Mouse (Mus musculus): Measurements from ENCODE around the gene Itpkc.

The Itpkc gene

DNA sequence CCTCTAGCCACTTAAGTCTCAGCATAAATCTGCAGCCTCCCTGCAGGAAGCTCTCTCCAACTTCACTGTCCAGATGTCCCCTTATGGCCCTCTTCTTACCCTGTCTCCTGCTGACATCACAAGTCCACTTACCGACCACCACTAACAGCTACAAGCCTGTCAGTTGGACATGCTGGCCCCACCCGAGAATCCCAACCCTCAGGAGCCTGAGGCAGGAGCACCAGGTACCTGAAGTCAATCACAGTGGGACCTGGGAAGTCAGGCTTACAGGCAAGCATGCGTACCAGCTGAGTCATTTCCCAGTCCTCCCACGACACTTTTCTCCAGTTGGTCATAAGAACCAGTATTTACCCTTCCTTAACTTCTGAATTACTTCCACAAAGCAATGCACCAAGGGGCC, 34.7 kb downstream of the Itpkc start:
- DNase-seq (ENCODE audit: low read depth, low spot score), result no peak

DNA sequence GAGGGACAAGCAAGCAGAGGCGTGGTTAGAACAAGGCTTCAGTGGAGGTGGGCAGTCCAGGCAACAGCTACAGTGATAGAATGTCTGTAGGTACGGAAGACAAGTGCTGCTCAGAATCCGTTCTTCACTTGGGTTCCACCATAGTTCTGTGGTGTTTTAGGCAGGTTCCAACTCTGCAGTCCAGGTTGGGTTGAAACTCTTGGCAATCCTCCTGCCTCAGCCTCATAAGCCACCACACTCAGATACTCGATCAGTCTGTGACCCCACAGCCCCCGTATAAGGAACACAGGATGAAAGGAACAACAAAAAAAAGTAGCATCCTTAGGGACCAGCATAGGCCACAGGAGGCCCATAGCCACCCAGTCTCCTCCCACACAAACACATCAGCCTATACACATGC, 36.0 kb downstream of the Itpkc start:
- no peak for DNase-seq (ENCODE audit: low read depth, low spot score)

DNA sequence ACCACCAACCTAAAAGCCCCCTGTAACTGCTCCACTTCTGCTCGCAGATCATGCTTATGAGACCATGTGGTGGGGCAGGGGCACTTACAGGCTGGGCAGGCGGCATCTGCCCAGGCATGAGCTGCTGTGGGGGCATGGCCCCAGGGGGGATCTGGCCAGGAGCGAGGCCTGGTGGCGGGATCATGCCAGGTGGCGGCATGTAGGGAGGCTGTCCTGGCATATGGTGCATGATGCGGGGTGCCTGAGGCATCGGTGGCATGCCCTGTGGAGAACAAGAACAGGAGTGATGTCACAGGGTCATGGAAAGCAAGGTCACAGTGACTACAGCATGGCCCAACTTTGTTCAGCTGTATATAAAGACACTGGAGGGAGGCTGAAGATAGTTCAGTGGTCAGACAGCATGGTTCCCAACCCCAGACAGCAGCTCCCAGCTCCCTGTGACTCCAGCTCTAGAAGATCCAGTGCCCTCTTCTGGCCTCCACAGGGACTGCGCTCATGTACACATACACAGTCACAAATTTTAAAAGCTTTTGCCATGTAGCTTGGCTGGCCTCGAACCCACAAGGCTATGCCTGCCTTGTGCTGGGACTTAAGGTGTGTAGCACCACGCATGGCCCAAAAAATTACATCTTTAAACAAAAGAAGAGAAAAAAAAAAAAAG, 39.1 kb downstream of the Itpkc start:
- no peak for DNase-seq (ENCODE audit: low read depth, low spot score)

DNA sequence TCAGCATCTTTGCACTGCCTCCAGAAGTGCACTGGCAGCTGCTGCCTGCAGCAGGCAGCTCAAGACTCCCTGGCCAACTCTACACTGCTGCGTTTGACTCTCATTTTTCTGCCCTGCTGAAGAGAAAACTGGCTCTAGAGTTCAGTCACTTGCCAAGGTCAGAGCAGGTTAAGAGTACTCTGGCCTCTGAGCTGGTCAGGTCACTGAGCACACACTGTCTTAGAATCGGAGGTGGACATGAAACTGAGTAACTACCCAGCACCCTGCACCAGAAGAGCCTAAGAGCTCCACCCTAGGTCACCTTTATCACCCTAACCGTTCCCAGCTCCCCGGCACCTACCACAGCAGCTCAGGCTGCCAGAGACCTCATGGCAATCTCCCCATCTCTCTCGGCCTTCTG, 42.5 kb downstream of the Itpkc start:
- DNase-seq (ENCODE audit: low read depth, low spot score), result no peak

DNA sequence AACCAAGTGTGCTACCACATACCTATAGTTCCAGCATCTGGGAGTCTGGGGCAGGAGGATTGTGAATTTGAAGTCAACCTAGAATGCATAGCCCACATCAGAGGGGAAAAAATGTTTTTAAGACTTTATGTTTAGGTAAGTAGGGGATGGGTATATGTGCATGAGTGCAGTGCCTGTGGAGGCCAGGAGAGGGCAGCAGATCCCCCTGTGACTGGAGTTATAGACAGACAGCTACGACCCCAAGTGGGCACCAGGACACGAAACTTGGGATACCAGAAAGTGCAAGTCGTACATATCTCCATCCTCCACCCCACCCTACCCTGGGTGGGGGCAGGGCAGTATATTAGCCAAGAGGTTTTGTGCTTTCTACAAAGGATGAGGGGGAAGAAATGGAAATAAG, 43.5 kb downstream of the Itpkc start:
- DNase-seq (ENCODE audit: low read depth, low spot score), result no peak

DNA sequence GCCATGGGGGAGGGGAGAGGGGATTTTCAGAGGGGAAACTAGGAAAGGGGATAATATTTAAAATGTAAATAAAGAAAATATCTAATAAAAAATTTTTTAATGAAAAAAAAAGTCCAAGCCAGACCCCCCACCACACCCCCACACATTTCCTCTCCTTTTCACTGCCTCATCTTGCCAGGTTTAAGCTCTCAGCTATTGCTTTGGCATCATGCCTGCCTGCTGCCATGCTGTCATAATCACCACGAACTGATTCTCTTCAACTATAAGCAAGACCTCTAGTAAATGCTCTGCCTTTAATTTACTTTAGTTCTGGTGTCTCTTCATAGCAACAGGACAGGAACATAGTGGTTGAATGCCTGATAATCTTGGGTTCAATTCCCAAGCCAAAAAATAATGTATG, 46.0 kb downstream of the Itpkc start:
- no peak for DNase-seq (ENCODE audit: low read depth, low spot score)

DNA sequence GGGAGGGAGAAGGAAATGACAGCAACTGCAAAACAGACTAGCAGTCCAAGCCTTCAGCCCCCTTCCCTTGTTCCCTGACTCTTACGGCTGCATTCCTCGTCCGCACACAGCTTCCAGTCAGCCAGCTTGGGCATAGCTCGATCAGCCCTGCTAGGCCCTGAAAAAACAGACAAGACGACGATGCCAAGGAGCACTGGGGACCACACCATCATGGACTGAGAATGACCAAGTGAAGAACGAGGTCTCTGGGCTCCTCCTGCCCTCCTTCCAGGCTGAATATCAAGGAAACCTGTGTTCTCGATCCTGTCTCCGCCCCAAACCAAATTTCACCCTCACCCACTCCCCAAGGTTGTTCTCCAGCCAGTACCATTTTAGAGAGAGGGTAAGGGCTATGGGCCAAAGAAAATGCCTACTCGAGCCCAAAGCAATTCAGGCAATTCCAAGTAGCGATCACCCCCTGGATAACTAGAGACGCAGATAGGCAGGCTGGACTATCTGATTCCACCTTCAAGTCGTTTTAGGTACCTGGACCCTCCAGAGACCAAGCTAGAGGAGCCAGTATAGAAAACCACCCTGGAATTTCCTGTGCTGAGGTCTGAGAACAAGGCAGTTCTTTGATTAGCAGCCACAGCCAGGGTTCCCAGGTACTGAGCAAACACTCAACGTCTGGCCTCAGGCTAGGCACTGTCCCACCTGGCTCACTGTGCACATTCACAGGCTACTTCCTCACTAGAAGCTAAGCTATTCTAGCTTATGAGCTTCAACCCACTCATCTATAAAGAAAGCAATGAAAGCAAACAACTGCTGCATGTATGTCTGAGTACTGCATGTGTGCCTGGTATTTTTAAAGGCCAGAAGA, 47.4 kb downstream of the Itpkc start, which contains the start of the genes Gm21983 and Mia:
TSS of gene Gm21983 (minus strand) at position 250 of the 859 bp plus-strand sequence.
TSS of gene Mia (minus strand) at position 321 of the 859 bp plus-strand sequence.
- DNase-seq (ENCODE audit: low read depth, low spot score), result no peak

DNA sequence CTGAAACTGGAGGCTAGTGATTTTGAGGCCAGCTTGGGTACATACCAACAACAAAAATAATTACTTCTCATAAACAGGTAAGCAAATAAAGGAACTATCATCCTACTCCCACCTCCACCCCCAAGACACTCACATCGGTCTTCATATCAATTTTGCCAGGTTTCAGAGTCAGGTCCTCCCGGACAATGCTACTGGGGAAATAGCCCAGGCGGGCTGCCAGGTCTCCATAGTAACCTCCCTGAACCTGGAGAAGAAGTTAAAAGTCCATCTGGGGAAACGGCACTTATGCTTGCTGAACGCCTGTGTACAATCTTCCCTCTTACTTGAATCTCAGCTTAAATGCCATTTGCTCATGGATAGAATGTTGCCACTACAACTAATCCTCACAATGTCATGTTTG, 48.4 kb downstream of the Itpkc start:
- DNase-seq (ENCODE audit: low read depth, low spot score), result no peak

DNA sequence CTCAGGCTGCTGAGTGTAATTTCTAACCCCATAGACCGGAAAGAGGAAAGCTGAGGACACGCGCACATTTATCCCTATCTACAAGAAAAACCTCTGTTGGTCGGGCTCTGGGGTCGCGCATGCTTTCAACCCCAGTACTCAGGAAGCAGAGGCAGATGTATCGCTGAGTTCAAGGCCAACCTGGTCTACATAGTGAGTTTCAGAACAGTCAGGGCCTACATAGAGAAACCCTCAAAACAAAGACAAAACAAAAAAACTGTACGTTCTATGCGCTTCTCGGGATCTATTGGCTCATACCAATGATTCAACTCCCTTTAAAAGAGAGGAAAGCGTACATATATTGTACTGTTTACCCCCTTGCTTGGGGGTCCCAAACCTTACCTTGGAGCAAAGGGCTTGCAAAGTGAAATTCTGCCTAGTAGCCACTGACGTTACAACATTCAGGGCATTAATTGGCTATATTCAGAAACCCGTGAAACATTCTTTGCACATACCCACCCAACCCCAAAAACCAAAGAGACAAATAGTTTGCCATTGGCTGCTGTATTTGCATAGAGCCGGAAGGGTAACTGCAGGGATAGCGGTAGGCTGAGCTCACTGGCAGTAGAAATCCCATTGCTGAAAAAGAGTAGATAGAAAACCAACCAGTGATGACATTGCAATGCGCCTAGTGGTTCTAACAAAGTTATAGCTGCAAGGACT, 49.1 kb downstream of the Itpkc start:
- DNase-seq (ENCODE audit: low read depth, low spot score), result no peak

DNA sequence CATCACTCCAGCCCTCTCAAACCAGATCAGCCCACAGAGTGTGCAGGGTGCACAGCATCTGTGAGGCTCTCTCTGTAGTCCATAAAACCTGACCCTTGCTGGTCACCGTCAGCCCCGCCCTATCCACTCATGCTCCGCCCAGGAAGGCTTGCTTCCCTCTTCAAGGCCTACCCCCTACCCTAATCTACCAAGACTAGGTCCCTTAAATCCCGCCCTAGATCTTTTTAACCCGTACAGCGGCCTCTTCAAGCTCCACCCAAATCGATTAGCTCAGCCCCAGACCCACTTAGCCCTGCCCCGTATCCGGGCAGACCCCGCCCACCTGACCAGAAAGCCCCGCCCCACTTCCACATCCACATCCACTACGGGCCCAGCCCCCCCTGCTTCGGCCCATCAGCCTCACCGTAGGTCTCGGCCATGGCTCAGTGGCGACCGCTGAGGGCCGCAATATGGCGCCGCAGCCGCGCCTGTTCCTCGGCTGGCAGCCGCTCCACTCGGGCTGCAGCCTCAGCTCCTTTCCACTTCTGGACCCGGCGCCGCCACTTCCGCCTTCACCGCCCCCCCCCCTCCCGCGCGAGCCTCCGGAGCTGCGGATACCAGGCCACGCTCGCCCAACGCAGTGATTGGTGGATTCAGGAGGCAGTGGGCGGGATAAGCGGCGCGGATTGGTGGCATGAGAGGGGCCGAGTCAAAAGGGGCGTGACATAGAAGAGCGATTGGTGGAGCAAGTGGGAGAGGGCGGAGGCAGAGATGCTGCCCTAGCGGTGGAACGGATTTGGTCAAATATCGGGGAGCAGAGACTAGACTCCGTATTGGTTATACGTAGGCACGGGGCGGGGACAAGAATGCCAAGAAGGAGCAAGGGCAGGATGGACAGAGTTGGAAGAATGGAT, 49.9 kb downstream of the Itpkc start, which contains the start of gene Rab4b:
TSS of gene Rab4b (minus strand) at position 573 of the 893 bp plus-strand sequence.
- peak; percentile 99 for DNase-seq (ENCODE audit: low read depth, low spot score)

DNA sequence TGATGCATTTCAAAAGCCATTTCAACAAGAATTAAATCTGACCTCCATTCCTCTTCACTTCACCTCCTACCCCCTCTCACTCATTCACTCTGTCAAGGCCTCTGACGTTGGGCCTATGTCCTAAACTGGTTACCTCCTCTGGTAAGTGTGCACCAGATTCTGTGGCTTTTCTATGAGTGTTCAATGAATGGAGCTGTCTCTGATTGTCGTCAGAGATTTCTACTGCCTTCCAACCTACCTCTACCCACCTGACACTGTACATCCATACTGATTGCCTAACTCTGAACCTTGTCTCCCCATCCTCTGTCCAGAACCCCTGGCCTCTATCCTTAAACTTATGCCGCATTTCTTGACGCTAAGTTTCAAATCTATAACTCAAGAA, 50.5 kb downstream of the Itpkc start:
- no peak for DNase-seq (ENCODE audit: low read depth, low spot score)

DNA sequence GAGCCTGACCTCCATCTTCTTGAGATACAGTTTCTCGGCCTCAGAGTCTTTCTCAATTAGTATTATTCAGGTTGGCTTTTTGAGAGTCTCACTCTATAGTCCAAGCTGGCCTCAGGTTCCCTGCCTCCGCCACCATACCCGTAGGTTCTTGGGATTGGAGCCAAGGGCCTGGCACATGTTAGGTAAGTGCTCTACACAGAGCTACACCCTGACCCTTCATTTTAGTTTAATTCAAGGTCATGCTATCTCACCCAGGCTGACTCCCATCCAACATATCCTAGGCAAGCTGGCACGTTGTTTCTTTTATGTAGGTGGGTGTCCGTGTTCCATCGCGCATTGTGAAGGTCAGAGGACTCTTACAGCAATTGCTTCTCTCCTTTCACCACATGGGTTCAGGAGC, 53.6 kb downstream of the Itpkc start:
- no peak for DNase-seq (ENCODE audit: low read depth, low spot score)

DNA sequence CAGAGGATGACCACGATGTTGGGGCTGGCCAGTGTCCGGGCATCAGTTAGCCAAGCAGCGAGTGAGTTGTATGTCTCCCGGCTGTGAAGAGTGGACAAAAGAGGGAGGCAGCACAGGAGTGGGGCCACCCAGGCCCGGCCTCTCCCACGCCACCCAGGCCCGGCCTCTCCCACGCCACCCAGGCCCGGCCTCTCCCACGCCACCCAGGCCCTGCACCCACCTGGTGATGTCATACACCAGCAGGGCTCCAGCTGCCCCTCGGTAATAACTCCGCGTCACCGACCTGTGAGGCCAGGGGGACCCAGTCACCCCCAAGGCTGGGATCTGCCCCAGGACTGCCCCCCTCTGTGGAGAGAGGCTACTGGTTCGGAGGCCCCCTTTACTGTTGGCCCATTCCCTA, 54.0 kb downstream of the Itpkc start:
- no peak for DNase-seq (ENCODE audit: low read depth, low spot score)

DNA sequence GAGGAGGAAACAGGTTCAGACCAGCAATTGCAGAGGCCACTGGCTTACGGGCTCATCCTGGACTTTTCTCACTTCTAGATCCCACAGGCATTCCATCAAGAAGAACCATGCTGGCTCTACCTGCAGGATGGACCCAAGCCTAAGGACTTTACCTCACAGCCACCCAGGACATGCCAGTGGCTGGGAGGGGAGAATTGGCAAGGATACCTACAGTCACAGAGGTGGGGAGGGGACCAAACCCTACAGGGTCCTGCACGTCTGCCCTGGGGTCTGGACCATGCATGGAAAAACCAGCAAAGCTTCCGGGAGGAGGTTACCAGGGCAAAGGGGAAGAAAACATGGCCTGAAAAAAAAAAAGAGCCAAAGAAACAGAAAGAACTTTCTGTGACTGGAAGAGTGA, 57.5 kb downstream of the Itpkc start:
- no peak for DNase-seq (ENCODE audit: low read depth, low spot score)

DNA sequence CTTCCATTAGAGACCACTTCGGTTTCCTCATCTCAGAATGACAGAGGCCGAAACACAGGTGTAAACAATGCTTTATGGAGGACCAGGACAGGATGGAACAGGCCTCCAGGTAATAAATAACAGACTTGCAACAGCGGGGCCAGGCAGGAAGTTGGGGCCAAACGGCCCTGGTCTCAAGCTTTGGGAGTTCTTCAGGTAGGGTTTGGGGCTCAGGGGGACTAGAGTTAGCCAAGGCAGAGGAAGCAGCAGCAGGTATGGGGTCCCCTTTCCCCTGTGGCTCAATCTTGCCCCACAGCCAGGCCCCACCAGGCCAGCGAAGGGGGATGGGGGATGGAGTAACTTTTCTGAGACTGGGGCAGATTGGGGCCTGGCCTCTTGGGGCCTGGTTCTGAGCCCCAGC, 60.1 kb downstream of the Itpkc start:
- no peak for DNase-seq (ENCODE audit: low read depth, low spot score)

DNA sequence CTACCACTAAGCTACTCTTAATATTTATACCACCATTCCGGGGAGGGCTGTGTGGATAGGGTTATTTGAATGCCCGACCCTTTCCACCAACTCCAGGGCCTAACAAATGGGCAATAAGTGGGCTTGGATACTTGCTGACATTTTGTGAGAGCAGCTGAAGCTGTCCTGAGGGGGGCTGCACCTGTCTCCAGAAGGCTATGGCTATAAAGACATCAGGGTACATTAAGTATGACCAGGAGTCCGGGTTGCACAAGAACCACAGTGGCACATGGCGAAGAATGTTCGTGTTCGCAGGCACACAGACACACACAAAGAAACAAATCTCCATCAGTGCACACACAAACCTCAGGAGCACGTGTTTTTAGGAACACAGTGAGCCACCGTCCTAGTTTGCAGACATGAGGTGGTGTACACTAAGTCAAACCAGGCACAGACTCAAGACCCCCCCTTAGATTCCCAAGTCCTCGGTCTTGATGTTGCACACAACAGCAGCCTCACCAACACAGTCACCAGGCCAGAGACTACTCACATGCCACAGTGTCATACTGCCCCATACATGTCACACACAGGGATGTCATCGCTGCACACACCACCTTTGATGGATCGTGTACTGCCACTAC, 60.9 kb downstream of the Itpkc start:
- DNase-seq (ENCODE audit: low read depth, low spot score), result no peak

DNA sequence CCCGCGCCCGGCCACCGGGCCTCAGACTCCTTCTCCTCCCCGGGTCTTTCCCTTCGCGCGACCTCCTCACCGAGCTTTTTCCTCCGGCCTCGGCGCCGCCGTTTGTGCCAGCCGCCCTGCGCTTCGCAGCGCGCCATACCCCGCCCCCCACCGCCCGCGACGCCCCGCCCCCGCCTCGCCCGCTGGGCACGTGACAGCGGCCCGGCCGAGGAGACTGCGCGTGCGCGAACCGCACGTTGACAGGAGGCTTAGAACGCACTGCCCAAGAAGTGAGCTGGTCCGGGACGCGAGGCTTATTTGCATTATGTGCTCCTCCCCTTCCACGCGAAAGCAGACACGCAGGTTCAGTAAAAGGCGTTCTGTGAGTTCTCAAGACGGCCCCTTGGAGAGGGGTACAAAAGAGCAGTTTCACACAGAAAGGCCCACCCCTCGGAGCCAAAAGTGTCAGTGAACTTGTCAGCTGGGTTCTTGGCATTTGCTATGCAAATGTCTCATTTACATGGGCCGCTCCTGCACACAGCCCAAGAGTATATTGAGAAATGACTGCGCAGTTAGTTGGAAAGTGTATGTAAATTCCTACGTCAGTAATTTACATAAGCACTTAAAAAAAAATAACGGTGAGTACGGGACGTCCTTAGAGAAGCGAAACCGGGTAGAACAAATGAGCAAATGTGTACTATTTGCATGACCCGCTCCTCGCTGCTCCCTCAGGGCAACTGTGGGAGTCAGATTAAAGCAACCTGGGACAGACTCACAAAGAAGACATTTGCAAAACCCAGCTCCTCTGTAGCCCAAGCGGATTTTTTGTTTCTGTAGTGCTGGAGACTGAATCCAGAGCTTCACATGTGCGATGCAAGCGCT, 61.6 kb downstream of the Itpkc start, which contains the start of gene Egln2:
TSS of gene Egln2 (minus strand) at position 189 of the 861 bp plus-strand sequence.
- peak; percentile 93 for DNase-seq (ENCODE audit: low read depth, low spot score)

DNA sequence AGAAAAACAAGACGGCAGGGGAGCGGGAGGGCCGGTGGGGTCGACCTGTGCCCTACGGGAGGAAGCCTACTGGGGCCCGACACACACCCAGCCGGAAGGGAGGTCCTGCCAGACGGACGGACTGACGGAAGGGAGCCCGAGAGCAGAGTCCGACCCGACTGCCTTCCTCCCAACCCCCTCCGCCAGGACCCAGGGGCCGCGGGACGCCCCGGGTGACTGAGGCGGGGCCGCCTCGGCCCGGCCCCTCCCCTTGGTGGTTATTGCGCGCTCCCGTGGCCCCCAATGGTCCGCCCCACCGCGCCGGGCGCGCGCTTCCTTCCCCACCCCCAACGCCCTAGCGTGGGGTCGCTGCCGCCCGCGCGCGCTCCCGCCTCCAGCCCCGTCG, 62.2 kb downstream of the Itpkc start:
- no peak for DNase-seq (ENCODE audit: low read depth, low spot score)

DNA sequence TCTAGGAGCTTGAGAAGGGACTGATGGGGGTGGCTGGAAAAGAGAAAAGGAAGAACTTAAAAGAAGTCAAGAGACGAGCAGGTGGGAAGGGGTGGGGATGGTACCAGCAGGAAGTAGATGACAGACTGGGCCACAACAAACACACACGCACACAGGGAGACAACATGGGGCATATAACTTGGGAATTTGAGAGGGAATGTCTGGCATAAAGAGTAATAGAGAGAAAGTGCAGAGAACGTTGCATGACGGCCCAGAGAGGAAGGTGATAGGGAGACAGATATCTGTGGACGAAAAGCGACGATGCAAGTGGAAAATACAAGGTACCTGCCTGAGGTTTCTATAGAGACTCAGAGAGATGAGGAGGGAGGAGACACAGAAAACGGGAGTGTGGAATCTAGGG, 62.8 kb downstream of the Itpkc start:
- DNase-seq (ENCODE audit: low read depth, low spot score), result no peak
